Mouse (Mus musculus) spleen, adult 2 months (tissue): ENCODE results near the gene AU040320.

ENCODE experiments used
- CTCF ChIP-seq: fragments of 200-500 bp; IDR thresholded peaks from 2 replicates; pipeline ENCODE4 v1.5.1; 2011; ENCODE audit warnings: mild to moderate bottlenecking, inconsistent platforms; ENCODE audit not compliant: insufficient read depth, insufficient read length, insufficient replicate concordance; ENCODE audit errors: extremely low read depth
- POLR2A ChIP-seq: fragments of 200-500 bp; IDR thresholded peaks from 2 replicates; pipeline ENCODE4 v1.6.1; 2011; ENCODE audit warnings: low read depth, low read length, inconsistent platforms

- TF ChIP-seq CTCF: no peak
- TF ChIP-seq POLR2A: no peak
Observed at GRCm38 (mm10) chr4:126743713-126744112, 9.6 kb upstream of the AU040320 start.
